Mouse (Mus musculus): ENCODE results near the gene Fcho2.
A peak's percentile ranks its signal among the peaks of the same experiment; 100 is the strongest.

GRCm38 (mm10) chr13:98729271-98730062 is 85.8 kb downstream of the Fcho2 start:
- TF ChIP-seq CHD1 (IDR thresholded peaks at IDR 0.05; ENCODE audit: low read depth, low read length): no peak
- TF ChIP-seq CTCF (conservative IDR thresholded peaks at IDR 0.05 in 1 of 2, IDR thresholded peaks at IDR 0.05 in 1 of 2; ENCODE audit: low read depth in 2 of 2, low read length in 2 of 2): peak; percentile 14 to 46; a peak in 3 of 4 replicates
- TF ChIP-seq ETS1 (conservative IDR thresholded peaks at IDR 0.05; ENCODE audit: low read depth, low read length): no peak
- TF ChIP-seq SIN3A (IDR thresholded peaks at IDR 0.05; ENCODE audit: low read length): no peak
- peak; percentile 15 for TF ChIP-seq RAD21 (IDR thresholded peaks at IDR 0.05; ENCODE audit: low read depth, low read length)
- no peak for TF ChIP-seq BHLHE40 (IDR thresholded peaks at IDR 0.05; ENCODE audit: low read depth, low read length)
- TF ChIP-seq CHD2 (IDR thresholded peaks at IDR 0.05; ENCODE audit: low read length): no peak
- no peak for TF ChIP-seq UBTF (IDR thresholded peaks at IDR 0.05; ENCODE audit: low read depth, low read length)

Data from CH12.LX (cell line).